Mouse (Mus musculus) liver, embryonic 14.5 days (tissue): ENCODE measurements at regions not wholly inside any gene's neighbourhood (a gene's known extent, or its start where the extent isn't known, plus 50 kb on each side); places are given as distances from the start of the nearest gene placed in this dataset.
"Not testable (repeated sequence)": the region's sequence is repeated elsewhere in the genome, so short reads cannot be mapped to it uniquely, and the experiment has no call there.

ENCODE experiments used
- ATAC-seq: fragments of 200-750 bp; cut with Nextera tagmentation; 2 replicates; pipeline ENCODE4 v1.8.0; 2017; ENCODE audit warnings: moderate number of reproducible peaks, mild to moderate bottlenecking, moderate library complexity; ENCODE audit not compliant: insufficient read depth
- DNase-seq, 3 experiments: peaks; one replicate each; pipeline ENCODE4 v3.0.0-alpha.2; 2012 to 2013; ENCODE audit warnings: low read depth in 3 of 3, low spot score in 3 of 3
- H3K27ac ChIP-seq: fragments of 300-500 bp; sonication (generic); 2 replicates; pipeline ENCODE4 v1.5.1; 2014; ENCODE audit warnings: moderate library complexity, mild to moderate bottlenecking, control low read depth, inconsistent platforms
- H3K27me3 ChIP-seq: fragments of 300-500 bp; sonication (generic); 2 replicates; pipeline ENCODE4 v1.6.1; 2014; ENCODE audit warnings: mild to moderate bottlenecking, low read length, moderate library complexity; ENCODE audit not compliant: control insufficient read depth, insufficient read depth
- H3K36me3 ChIP-seq: fragments of 300-500 bp; sonication (generic); replicated peaks from 2 replicates; pipeline ENCODE4 v1.6.1; 2014; ENCODE audit warnings: low read depth; ENCODE audit not compliant: control insufficient read depth, insufficient read depth
- H3K4me1 ChIP-seq, 2 experiments: fragments of 200-500 bp in 1 of 2; fragments of 300-500 bp in 1 of 2; sonication (generic) in 1 of 2; replicated peaks; 2 replicates each; pipeline ENCODE4 v1.6.1; 2012 to 2014; ENCODE audit warnings: antibody characterized with exemption in 1 of 2, inconsistent platforms in 1 of 2, low read length in 1 of 2; ENCODE audit not compliant: control insufficient read depth in 2 of 2, insufficient read depth in 2 of 2
- H3K4me2 ChIP-seq: fragments of 300-500 bp; sonication (generic); 2 replicates; pipeline ENCODE4 v1.6.1; 2014; ENCODE audit warnings: low read depth, mild to moderate bottlenecking, control low read depth, moderate library complexity
- H3K4me3 ChIP-seq, 2 experiments: fragments of 200-500 bp in 1 of 2; fragments of 300-500 bp in 1 of 2; sonication (generic) in 1 of 2; 2 replicates each; pipeline ENCODE4 v1.5.1; 2012 to 2014; ENCODE audit warnings: low read depth in 2 of 2, low read length in 2 of 2, mild to moderate bottlenecking in 2 of 2, control low read depth in 1 of 2, inconsistent platforms in 1 of 2, moderate library complexity in 1 of 2; ENCODE audit not compliant: insufficient read depth in 1 of 2
- H3K9ac ChIP-seq: fragments of 300-500 bp; sonication (generic); replicated peaks from 2 replicates; pipeline ENCODE4 v1.6.1; 2014; ENCODE audit warnings: mild to moderate bottlenecking, control low read depth, moderate library complexity
- H3K9me3 ChIP-seq: fragments of 300-500 bp; sonication (generic); 2 replicates; pipeline ENCODE4 v1.6.1; 2016; ENCODE audit warnings: low read length, mixed read lengths; ENCODE audit not compliant: control insufficient read depth
- CTCF ChIP-seq: IDR thresholded peaks from 2 replicates; pipeline ENCODE4 v1.5.1; 2016; ENCODE audit warnings: antibody characterized with exemption, low read depth, control low read depth
- EP300 ChIP-seq: IDR thresholded peaks from 2 replicates; pipeline ENCODE4 v1.6.1; 2016; ENCODE audit warnings: antibody characterized with exemption, low read depth
- WGBS: fragments of 180-500 bp; shearing (Covaris S2); extraction: QIAGEN DNeasy Blood & Tissue Kit; methylation state at CpG from one replicate; pipeline ENCODE4 v1.1.7; 2014; ENCODE audit not compliant: insufficient replicate concordance; 5-methylcytosine and 5-hydroxymethylcytosine counted together

DNA sequence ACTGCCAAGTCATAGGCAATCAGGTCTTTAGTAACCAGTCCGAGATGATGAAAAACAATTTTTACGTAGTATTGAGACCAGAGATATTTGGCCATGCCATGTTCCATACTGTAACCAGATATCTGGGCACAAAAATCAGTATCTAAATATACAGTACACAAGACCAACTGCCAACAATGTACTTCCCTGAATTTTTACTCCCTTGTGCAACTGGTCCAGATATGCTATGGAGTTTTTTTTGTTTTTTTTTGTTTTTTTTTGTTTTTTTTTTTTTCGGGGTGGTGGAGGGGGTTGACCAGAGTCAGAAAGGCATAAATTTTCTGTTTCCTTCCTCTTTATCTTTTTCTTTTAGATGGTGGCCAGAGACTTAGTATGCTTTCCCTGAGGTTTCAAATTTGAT lies 205.9 kb downstream of the Cdh9 start:
- DNase-seq, result no peak
- H3K27ac ChIP-seq, result no peak overlapping the region
- no peaks in the 10 kb centered on the region for H3K36me3 ChIP-seq
- H3K9ac ChIP-seq, result no peak overlapping the region
- no peak for ATAC-seq
- H3K27me3 ChIP-seq, result no peaks in the 10 kb centered on the region
- 63% methylated on average over 3 of the region's 3 CpGs for WGBS
- no peak overlapping the region for H3K4me3 ChIP-seq
- no peak overlapping the region for H3K4me2 ChIP-seq
- no peak for TF ChIP-seq EP300
- TF ChIP-seq CTCF, result no peak
- H3K9me3 ChIP-seq, result no peaks in the 10 kb centered on the region
- no peaks in the 10 kb centered on the region for H3K4me1 ChIP-seq

DNA sequence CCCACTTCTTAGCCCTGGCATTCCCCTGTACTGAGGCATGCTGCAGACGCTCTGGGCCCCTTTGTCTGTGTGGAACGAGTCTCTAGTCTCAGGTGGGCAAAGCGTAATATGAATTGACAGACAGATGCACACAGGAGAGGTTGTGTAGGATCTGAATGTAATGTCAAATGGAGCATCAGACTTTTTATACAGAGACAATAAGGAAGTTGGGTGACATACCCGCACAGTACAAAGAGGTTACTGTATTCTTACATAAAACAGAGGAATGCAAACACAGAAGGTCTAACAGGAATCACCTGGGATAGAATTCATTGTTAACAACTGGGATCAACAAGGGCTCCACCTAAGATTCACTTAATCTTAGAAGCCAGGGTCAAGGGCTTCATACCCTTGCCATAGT lies 247.3 kb downstream of the Cdh9 start:
- H3K36me3 ChIP-seq, DNase-seq, H3K4me3 ChIP-seq, ATAC-seq, H3K4me1 ChIP-seq, H3K9ac ChIP-seq, H3K27ac ChIP-seq, H3K4me2 ChIP-seq, H3K9me3 ChIP-seq, H3K27me3 ChIP-seq: not testable (repeated sequence)
- WGBS, result 68% methylated on average over 4 of the region's 4 CpGs

DNA sequence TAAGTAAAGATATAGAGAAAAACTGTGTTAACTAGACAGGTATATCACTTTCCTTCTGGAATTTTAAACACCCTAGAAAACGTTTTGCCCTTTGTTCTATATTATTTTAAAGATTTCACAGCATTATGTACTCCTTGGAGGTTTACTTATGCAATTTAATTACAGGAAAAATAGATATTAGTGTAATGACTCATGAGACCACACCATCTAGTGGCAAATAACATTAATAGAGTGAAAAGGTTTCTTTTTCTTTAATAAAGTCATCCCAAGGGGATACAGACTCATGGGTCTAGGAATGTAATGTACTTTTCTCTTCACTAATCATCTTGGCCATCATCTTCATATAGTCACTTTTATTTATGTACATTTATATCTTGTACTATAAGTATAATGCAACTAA lies 262.3 kb downstream of the Cdh9 start:
- ATAC-seq, result no peak
- no peak overlapping the region for H3K4me3 ChIP-seq
- DNase-seq, result no peak
- no peak overlapping the region for H3K27ac ChIP-seq
- H3K4me1 ChIP-seq, result no peaks in the 10 kb centered on the region
- H3K9me3 ChIP-seq, result no peaks in the 10 kb centered on the region
- no peaks in the 10 kb centered on the region for H3K36me3 ChIP-seq
- H3K9ac ChIP-seq, result no peak overlapping the region
- TF ChIP-seq CTCF, result no peak
- no peak for TF ChIP-seq EP300
- H3K27me3 ChIP-seq, result no peaks in the 10 kb centered on the region
- WGBS, result 0% methylated on average over 1 of the region's 1 CpGs
- H3K4me2 ChIP-seq, result no peak overlapping the region

DNA sequence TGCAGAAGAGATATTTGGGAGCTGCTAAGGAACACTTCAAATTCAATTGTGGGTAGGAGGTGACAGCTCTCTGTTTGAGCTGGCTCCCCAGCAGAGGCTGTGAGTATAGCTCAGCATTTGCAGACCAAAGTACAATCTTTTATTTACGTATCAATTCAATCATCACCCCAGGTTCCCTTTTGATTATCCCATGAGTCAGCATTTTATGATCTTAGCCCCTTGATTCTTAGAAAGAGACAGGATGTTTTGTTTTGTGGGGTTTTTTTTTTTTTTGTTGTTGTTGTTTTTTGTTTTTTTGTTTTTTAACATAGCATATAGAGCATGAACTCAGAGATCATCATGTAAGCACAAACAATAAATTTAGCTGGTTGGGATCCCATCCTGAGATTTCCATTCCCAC lies 267.1 kb downstream of the Cdh9 start:
- H3K4me1 ChIP-seq, result no peaks in the 10 kb centered on the region
- no peaks in the 10 kb centered on the region for H3K36me3 ChIP-seq
- no peak for ATAC-seq
- 57% methylated on average over 1 of the region's 1 CpGs for WGBS
- TF ChIP-seq CTCF, result no peak
- H3K9me3 ChIP-seq, result no peaks in the 10 kb centered on the region
- no peak overlapping the region for H3K9ac ChIP-seq
- no peak overlapping the region for H3K4me3 ChIP-seq
- no peak overlapping the region for H3K4me2 ChIP-seq
- no peaks in the 10 kb centered on the region for H3K27me3 ChIP-seq
- H3K27ac ChIP-seq, result no peak overlapping the region
- DNase-seq, result no peak

DNA sequence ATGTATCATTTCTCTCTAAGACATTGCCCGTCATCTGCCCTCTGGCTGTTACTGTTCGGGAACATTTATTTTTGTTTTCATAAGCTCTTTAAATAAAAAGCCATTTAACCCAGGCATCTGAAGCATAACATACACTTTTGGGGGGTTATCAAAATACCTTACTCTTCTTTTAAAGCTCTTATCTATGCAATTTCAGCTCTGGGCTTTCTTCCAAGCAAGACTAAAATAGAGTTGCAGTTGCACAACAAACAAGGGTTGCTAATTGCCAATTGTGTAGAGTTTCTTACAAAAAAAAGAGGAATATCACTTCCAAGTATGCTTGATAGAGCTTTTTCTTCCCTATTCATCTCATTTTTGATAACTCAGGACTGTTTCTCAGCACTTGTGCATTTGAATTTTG lies 277.6 kb downstream of the Cdh9 start:
- Histone ChIP-seq H3K4me2 (no peak overlapping the region), H3K9me3 (no peaks in the 10 kb centered on the region), H3K9ac (no peak overlapping the region), H3K4me3 (no peak overlapping the region), H3K4me1 (no peaks in the 10 kb centered on the region), H3K27ac (no peak overlapping the region), H3K27me3 (no peaks in the 10 kb centered on the region), H3K36me3 (no peaks in the 10 kb centered on the region)
- WGBS, result 61% methylated on average over 2 of the region's 2 CpGs
- TF ChIP-seq EP300 (no peak), CTCF (no peak)
- DNase-seq (no peak), ATAC-seq (no peak)

DNA sequence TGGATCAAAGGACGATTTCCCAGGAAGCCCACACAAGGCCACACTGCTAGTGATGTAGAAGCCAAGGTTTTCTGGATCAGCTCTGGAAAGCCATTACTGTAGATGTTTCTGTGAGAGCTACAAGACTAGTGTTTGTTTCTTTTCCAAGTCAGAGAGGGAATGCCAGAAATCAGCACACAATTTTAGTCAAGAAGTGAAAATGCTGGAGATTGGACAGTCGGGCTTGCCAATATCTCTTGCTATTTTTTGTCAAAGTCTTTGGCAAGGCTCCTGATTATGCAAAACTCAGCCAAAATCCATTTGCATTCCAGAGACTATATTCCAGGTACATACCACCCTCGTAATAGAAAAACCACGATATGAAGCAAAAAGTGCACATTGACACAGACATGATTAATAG lies 279.3 kb downstream of the Cdh9 start:
- Histone ChIP-seq H3K4me1 (no peaks in the 10 kb centered on the region), H3K4me3 (no peak overlapping the region), H3K9me3 (no peaks in the 10 kb centered on the region), H3K36me3 (no peaks in the 10 kb centered on the region), H3K27me3 (no peaks in the 10 kb centered on the region), H3K4me2 (no peak overlapping the region), H3K9ac (no peak overlapping the region), H3K27ac (no peak overlapping the region)
- no peak for TF ChIP-seq EP300
- TF ChIP-seq CTCF, result no peak
- DNase-seq (no peak), ATAC-seq (no peak)
- WGBS, result 71% methylated on average over 4 of the region's 4 CpGs
